Mouse (Mus musculus): ENCODE results near the gene Slc35c1.

DNA sequence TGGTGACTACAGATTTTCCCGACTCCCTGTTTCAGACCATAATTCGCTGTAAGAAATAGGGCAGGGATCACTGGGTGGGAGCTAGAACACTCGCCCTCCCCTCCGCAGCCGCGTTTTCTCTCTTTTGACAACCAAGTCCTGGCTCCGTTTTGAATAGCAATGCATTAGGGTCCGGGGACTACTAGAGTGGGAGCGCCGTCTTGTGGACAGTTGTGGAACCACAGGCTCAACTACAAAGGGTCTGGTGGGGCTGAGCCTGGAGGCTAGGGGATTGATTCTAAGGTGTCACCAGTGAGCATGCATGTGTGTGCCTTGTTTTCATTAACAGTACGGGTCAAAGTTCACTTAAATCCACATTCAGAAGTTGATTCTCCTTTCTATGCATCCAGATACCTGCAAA, 26.1 kb upstream of the Slc35c1 start:
- peak; percentile 90 for TF ChIP-seq CTCF (IDR thresholded peaks at IDR 0.05; ENCODE audit: control insufficient read depth, insufficient read depth, low read length)
- no peak for TF ChIP-seq POLR2A (IDR thresholded peaks at IDR 0.05; ENCODE audit: borderline replicate concordance, control insufficient read depth, low read depth, low read length)

Measured in bone marrow, adult 2 months (tissue).